Mouse (Mus musculus): ENCODE data around the gene Mical3. TPM values are rescaled to one million over a fixed set of nuclear protein-coding genes. Genes with fewer than 3 reads are reported as not detected.

Mical3 gene
- total RNA-seq, 4 experiments from 2014 or later, result 78.3 to 102 (median 90.8) TPM

GRCm38 (mm10) chr6:121109998-121110603, 20.7 kb downstream of the Mical3 start:
- peak; percentile 92 to 95 for DNase-seq (ENCODE audit: low spot score in 2 of 2)

GRCm38 (mm10) chr6:121109181-121109981, 21.4 kb downstream of the Mical3 start:
- DNase-seq (ENCODE audit: low spot score in 2 of 2), result no peak

GRCm38 (mm10) chr6:121108075-121108474, 22.7 kb downstream of the Mical3 start:
- no peak for DNase-seq (ENCODE audit: low spot score in 2 of 2)

- DNase-seq (ENCODE audit: low spot score in 2 of 2), result no peak
Measured at GRCm38 (mm10) chr6:121106711-121107405, 23.9 kb downstream of the Mical3 start.

- DNase-seq (ENCODE audit: low spot score in 2 of 2), result no peak
Measured at GRCm38 (mm10) chr6:121105726-121106125, 25.1 kb downstream of the Mical3 start.

GRCm38 (mm10) chr6:121103406-121104171, 27.2 kb downstream of the Mical3 start:
- DNase-seq (ENCODE audit: low spot score in 2 of 2), result no peak

- DNase-seq (ENCODE audit: low spot score in 2 of 2), result no peak
Measured at GRCm38 (mm10) chr6:121102941-121103340, 27.9 kb downstream of the Mical3 start.

- no peak for DNase-seq (ENCODE audit: low spot score in 2 of 2)
Measured at GRCm38 (mm10) chr6:121102084-121102483, 28.7 kb downstream of the Mical3 start.

- no peak for DNase-seq (ENCODE audit: low spot score in 2 of 2)
Measured at GRCm38 (mm10) chr6:121101201-121101600, 29.6 kb downstream of the Mical3 start.

- DNase-seq (ENCODE audit: low spot score in 2 of 2), result no peak
Measured at GRCm38 (mm10) chr6:121099831-121100230, 31.0 kb downstream of the Mical3 start.

- DNase-seq (ENCODE audit: low spot score in 2 of 2), result no peak
Measured at GRCm38 (mm10) chr6:121099228-121099608, 31.6 kb downstream of the Mical3 start.

GRCm38 (mm10) chr6:121098511-121099227, 32.1 kb downstream of the Mical3 start:
- no peak for DNase-seq (ENCODE audit: low spot score in 2 of 2)

- DNase-seq (ENCODE audit: low spot score in 2 of 2), result no peak
Measured at GRCm38 (mm10) chr6:121098109-121098508, 32.7 kb downstream of the Mical3 start.

GRCm38 (mm10) chr6:121096862-121097261, 33.9 kb downstream of the Mical3 start:
- no peak for DNase-seq (ENCODE audit: low spot score in 2 of 2)

- DNase-seq (ENCODE audit: low spot score in 2 of 2), result no peak
Measured at GRCm38 (mm10) chr6:121096390-121096789, 34.4 kb downstream of the Mical3 start.

- DNase-seq (ENCODE audit: low spot score in 2 of 2), result no peak
Measured at GRCm38 (mm10) chr6:121093662-121094408, 37.0 kb downstream of the Mical3 start.

GRCm38 (mm10) chr6:121090786-121091185, 40.0 kb downstream of the Mical3 start:
- no peak for DNase-seq (ENCODE audit: low spot score in 2 of 2)

- DNase-seq (ENCODE audit: low spot score in 2 of 2), result no peak
Measured at GRCm38 (mm10) chr6:121087586-121088245, 43.1 kb downstream of the Mical3 start.

- no peak for DNase-seq (ENCODE audit: low spot score in 2 of 2)
Measured at GRCm38 (mm10) chr6:121087127-121087526, 43.7 kb downstream of the Mical3 start.

GRCm38 (mm10) chr6:121086226-121086625, 44.6 kb downstream of the Mical3 start:
- no peak for DNase-seq (ENCODE audit: low spot score in 2 of 2)

Measured in layer of hippocampus, adult 8-10 months (tissue).